Mouse (Mus musculus) ZHBTc4 (cell line): ENCODE measurements around the gene Gzma.

Experiments used
- DNase-seq: peaks from one replicate; pipeline ENCODE4 v3.0.0-alpha.2; 2011; ENCODE audit warnings: low read depth, low spot score

Gene Gzma

DNA sequence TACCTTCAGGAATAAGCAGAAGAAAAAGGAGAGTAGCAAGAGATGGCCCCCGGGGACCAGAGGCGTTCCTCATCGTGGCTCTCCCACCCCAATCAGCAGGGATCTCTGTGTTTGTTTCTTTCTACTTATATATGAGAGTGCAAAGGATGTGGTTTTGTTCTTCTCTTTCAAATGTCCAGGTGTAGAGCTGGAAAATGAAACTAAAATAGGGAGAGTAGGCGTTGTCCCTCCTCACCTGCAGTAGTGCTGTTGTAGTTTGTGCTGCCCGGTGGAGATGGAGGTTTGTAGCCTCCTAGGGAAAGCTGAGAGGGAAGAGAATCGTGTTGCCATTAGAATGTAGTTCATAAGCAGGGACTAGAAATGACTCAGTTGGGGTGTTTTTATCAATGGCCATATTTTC, at the start of gene Gzma:
Gzma (minus strand) TSS at position 103 of the 400 bp plus-strand sequence.
- no peak for DNase-seq

DNA sequence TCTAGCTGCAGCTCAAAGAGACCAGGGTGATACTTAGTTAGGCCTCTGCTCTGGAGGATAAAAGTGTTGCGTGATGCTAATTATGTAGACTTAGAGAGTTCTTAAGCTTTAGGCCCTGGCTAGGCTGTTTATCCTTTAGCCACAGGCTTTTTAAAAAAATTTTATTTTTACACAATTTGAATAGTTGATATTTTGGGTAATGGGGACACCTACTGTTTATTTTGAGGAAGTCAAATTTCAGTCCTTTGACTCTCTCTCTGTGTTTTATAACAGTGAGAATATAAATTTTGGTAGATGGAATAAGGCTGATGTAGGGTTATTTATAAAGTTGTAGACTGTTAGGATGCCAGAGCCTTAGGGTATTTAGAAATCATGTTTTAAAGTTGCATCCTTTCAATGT, 38.8 kb upstream of the Gzma start:
- no peak for DNase-seq

DNA sequence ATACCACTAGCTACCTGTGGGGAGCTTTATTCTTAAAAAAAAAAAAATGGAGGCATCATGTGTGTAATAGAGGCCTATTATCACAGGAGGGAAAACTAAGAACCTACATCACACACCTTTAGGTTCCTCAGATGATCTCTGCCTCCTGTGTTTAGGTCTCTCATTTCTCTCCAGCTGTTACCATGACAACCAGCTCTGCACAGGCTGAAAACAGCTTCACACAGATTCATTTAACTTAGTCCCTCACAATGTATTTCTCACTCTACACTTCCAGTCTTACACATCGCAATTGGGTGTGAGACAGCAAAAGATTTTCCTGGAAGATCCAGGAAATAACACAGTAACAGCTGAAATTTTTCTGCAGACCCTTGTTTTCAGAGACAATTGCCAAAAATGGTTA, 29.2 kb upstream of the Gzma start:
- no peak for DNase-seq

DNA sequence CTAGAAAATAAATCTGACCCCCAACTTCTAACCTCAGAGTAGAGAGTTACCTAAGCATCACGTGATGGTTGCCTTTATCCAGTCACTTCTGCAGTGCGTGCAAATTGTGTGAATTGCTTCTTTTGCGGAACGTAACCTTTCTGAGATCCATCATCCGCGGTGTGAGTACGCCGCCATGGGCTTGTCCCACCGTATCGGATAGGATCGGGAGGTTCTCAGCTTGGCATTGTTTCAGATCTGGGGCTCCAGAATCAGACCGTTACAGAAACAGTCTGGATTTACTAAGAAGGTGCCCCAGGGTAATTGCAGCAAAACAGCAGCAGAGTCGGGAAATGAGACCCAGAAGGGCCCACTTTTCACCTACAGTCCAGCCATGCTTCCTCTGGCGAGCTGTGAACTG, 20.5 kb upstream of the Gzma start:
- no peak for DNase-seq

DNA sequence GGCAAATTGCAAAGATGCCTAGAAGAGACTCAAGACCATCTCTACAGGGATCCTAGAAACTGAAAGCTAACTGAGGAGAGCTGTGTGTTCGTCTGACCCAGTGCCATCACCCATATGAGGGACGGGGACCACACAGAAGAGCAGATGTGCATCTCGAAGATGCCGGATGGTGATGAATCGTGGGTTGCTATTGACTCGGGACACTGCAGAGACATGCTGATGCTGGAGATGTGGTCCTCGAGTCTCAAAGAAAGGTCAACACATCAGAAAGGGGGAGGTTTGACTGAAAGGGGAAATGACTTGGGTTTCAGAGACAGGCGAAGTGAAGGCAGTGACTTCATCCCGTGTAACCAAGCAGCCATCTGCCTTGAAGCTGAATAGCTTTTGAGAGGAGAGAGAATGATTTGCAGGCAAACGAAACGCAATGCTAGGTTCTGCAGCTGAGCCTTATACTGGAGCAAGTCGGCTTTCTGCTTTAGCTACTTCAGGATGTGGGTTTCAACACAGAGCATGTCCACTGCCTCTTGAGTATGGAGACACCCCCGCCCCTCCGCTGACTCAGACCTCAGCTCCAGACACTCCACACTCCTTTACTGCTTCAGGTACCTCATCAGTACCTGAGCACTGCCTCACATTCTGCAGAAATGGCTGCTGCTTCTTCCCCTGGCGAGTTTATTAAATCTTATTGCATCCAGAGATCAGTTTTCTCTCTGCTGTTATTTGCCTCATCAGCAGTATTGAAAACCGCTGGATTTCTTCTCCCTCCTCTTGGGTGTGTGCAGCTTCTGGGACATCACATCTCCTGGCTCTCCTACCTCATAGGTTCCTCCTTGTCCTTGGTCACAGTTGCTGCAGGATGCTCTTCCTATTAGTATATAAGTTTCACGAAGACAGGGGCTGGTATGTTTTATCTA, 19.8 kb upstream of the Gzma start:
- no peak for DNase-seq

DNA sequence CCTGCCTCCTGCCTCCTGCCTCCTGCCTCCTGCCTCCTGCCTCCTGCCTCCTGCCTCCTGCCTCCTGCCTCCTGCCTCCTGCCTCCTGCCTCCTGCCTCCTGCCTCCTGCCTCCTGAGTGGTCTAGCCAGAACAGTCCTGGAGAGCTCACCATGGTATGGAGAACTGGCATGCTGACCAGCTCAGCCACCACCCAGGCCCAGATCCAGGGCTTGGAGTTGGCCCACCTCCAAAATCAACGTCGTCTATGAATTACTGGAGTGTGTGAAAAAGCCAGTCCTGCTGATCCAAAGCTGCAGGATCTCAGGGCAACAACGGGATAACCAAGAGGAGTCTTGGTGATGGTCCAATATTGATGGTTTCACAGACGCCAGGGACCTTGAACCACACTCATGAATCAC, 18.2 kb upstream of the Gzma start:
- DNase-seq = no peak

DNA sequence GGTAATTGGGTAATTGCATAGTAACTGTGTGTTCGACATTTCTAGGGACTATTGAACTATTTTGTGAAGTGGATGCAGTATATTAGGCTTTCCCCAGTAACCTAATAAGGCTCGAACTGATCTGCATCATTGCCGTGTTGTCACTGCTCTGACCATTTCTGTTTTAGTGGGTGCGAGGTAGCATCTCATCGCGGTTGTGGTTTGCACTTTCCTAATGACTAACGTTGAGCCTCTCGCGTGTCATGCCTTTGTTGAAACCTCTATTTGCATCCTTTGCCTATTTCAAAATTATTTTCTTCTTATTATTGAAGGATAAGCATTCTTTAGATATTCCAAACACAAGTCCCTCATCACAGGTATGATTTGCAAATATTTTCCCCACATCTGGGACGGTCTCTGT, 4.0 kb upstream of the Gzma start:
- DNase-seq = no peak

DNA sequence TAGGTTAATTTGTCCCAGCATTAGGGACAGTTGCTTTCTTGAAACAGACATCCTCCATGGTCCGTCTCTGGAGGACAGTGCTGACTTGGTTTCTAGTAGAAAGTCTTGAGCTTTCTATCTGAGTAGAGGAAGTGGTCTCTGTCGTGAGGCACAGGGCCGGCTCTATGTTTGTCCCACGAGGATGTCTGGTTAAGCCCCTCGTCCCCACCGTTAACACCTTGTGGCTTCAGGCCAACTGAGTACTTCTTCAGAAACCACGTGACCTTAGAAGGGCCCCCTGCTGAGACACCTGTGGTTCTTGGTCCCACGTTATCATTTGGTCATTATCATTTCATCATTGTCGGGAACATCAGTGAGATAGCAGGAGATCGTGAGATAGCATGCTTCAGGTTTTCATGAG, 1.0 kb upstream of the Gzma start:
- DNase-seq = no peak

DNA sequence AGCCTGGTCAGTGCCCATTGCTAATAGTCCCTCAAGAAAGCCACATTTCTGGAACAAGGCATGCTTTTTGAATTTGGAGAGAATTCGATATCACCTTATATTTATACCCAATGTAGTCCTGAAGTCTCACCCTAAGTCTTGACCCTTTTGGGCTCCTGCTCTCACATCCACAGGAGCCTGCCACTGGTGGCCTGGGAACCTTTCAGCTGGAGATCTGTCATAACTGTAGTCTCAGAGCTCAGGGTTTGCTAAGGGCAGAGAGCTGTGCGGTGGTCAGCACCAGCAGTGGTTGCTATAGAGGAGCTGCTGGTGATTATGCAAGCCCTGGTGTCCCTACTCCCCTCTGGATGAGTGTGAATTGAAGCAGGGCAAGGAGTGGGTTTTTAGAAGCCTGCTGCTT, 2.4 kb downstream of the Gzma start:
- DNase-seq = no peak

DNA sequence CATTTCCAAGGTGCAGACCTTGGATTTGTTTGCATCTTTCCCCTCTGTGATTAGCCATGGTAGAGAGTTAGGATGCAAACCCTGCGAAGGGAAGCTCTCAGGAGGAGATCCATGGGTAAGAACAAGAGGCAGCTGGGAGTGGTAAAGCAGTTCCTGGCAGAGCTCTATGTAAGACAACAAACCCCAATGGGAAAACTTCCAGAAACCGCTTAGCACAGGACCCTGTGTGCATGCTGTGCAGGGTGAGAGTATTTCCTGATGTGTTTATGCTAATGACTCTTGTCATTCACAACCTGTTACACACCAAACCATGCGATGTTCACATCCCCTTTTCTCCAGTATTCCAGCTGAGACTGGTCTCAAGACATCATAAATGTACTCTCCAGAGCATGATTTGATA, 3.8 kb downstream of the Gzma start:
- no peak for DNase-seq

DNA sequence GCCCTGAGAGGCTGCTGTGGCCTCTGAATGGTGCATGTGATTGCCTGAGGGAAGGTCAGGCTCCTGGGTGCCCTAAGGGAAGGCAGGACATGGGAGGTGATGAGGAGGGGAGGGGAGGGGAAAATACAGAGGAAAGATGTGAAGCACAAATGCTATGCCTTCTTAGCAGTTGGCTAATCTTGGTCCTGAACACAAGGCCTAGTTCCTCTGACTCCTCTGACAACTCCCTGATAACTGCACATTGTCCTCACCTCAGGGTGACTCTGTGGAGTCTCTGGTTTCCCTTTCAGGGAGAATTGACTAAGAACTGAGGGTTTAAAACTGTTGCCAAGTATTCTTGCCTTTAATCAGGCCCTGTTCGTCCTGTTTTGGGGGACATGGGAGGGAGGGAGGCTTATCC, 6.2 kb downstream of the Gzma start:
- DNase-seq = no peak

DNA sequence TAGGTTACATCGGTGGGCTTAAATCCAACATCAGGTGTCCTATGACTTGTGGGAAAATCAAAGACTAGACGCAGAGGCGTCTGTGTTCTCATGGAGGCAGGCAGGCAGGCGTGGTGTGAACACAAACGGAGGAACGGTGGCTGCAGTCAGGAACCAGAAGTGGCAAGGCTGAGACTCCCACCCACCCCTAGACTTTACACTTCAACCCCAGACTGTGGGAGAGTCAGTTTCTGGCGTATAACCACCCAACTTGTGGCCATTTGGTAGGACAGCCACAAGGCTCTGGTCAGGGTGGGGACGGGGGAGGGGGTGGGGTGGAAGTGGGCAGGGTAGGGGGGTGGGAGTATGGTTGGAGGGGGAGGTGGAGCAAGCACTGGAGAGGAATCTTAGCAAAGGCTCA, 10.3 kb downstream of the Gzma start:
- DNase-seq = no peak

DNA sequence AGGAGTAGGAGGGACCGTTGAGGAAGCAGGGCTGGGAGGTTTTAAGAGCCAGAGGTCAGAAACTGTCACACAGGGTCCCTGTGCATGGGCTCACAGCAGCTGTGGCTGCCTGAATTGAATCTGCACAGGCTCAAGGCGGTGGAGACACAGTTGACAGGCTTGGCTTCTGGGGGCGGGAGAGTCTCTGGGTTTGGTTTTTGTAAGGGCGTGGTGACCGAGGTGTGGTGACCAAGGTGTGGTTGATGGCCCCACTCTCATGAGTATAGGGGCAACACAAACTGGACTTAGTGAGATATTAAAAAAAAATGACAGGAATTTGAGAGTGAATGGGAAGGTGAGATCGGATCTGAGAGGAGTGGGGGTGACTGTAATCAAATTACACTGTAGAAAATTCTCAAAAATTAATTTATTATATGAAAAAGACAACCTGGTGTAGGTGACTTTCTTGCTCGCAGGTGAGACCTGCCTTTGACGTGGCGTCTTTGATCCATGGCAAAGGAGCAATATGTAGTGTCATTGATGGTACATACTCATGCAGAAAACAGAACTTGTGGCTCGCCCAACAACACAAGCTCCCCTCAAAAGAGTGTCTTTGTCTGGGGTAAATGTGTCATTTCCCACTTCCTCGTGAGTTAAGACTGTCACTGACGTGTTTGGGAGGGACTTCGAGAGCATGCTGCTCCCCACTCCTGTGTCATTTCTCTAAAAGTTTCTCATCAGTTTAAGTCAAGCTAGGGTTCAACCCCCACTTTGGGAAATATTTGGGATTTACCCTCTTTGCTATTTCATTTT, 13.4 kb downstream of the Gzma start:
- DNase-seq = no peak

DNA sequence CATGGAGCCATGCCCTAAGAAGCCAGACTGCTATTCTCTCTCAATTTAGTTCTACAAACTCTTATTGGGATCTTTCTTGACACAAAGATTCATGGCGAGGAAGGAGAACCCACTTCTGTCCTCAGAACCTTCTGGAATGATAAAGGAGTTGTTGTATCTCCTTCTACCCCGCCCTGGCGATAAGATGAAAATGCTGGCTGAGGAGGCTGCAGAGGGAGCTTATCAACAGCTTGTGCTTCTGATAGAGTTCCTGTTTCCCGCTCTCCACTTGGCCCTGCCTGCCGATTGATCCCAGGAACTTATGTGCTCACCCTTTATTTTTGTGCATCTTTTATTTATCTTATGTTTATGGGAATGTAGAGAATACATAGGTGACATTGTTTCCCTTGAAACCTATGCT, 16.0 kb downstream of the Gzma start:
- no peak for DNase-seq

DNA sequence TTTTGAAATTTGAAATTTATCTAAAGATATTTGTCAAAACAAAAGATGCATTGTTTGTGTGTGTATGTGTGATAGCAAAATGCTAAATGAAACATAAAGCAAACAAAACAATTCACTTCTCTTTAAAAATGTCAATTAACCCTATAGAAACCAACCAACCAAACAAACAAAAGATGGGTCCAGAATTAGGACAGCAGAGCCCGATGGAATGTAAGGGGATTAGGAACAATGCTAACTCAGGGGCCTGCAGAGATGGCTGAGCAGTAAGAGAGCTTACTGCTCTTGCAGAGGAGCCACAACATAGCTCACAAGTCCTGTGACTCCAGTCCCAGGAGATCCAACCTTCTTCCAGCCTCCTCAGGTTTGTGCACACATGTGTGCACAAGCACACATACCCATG, 18.7 kb downstream of the Gzma start:
- no peak for DNase-seq

DNA sequence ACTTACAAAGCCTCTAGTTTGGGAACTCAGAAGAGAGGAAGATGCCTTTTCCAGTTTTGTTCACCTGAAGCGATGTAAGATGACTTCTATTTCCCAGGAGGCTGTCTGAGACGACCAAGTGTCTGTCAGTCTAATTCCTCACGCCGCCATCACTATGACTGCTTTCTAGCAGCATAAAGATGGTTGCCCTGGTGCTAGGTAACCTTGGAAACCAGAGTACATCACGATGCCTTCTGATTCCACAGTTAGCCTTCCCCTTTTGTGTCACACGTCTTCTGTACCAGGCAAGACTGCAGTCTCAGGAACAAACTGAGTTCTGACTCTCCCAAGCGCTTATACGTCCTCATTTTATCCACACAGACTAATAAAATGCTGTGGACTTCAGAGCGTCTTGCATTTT, 21.8 kb downstream of the Gzma start:
- no peak for DNase-seq

DNA sequence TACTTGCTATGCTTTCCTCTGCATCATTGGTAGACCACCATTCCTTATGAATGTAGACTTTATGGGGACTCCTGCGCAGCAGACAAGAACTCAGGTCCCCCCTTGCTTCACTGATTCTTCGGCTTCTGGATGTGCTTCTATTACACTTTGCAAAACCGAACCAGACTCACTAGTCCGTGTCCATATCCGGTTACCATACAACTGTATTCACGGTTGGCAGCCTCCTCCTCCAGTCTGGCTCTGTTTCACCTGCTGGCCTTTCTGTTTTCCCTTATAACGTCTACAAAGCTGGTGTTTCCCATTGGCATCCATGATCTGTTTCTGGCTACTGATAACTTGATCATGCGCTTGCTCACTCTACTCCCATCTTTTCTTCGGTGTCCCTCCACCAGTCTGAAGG, 36.2 kb downstream of the Gzma start:
- DNase-seq = no peak

DNA sequence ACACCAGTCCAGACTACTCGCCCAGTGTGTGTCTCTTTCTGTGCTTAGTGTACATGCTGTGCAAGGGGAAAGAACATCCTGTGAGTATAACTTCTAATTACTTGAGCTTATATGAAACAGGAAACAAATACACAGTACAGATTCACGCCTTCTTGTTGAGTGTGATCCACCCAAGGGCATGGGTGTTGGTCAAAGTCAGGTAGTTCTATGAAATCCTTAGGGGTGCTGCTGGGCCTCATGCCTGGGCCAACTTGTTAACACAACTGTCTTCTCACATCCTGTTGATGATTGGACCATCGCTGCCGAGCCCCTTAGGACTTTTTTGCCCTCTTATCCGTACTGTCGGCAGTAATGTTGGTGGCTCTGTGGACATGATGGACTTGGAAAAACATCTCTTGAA, 39.0 kb downstream of the Gzma start:
- no peak for DNase-seq

DNA sequence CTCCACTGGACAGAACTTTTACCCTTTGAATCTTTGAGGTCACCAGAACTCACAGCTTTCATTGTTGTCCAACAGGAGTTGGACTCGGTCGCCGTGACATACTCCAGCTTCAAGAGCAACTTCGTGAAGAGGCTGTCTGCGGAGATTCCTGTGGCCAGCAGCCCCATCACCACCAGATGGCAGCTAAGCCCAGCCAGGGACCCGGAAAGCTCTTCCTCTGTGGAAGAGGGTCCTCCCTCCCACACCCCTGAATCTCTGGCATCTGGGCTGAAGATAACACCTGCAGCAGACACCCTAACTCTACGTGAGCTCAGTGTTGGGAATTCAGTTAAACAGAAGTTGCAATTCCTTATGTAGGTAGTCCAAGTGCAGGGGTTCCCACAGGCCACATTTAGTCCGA, 45.0 kb downstream of the Gzma start:
- no peak for DNase-seq

DNA sequence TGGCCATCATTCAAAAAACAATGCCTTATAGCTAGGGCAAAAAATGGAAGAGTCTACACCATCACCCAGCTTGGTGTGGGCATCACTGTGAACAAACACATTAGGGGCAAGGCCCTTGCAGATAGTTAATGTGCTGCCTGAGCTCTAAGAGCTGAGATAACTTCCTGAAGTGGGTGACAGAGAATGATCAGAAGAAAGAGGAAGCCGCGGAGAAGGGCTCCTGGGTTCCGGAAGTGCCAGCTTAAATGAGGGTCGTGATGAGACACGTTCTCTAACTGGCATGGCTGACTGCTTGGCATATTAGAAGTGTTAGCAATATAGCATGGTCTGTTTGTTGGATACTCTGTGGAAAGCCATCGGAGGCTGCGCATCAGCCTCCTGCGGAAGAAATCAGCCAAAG, 46.6 kb downstream of the Gzma start:
- DNase-seq = no peak

DNA sequence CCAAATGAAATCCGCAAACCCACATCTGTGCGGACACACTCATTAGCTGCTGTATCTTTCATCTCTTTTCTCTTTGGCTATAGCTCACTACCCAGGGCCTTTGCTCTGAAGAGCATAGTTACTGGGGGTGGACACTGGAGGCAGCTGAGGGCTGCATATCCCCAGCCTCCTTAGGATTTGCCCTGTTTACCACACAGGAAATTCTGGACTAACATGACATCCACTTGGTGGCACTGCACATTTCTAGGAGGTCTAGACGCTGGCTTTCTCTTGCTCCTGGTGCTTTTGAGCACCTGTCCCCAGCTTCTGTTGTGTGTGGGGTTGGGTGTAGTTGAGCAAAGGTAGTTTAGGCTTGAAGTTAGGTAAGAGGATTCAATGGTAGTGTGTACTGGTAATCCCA, 53.1 kb downstream of the Gzma start:
- DNase-seq = no peak

DNA sequence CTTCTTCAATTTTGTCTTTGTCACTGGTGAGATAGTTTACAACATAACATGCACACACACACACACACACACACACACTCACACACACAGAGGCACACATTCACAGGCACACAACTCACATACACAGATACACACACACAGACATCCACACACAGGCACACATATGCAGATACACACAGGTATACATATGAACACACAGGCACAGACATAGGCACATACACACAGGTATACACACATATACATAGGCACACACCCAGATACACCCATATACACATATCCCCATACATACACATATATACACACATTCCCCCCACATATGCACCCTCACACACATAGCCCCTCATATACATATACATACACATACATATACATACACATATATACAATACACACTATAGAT, 53.8 kb downstream of the Gzma start:
- no peak for DNase-seq
